Mouse (Mus musculus) liver, embryonic 14.5 days (tissue): Measurements from ENCODE around the gene Mfap1b. TPM values are rescaled to one million over a fixed set of nuclear protein-coding genes. Genes with fewer than 3 reads are reported as not detected.

ENCODE experiments used
- ATAC-seq: fragments of 200-750 bp; cut with Nextera tagmentation; 2 replicates; pipeline ENCODE4 v1.8.0; 2017; ENCODE audit warnings: moderate number of reproducible peaks, mild to moderate bottlenecking, moderate library complexity; ENCODE audit not compliant: insufficient read depth
- DNase-seq, 3 experiments: peaks; one replicate each; pipeline ENCODE4 v3.0.0-alpha.2; 2012 to 2013; ENCODE audit warnings: low read depth in 3 of 3, low spot score in 3 of 3
- H3K27ac ChIP-seq: fragments of 300-500 bp; sonication (generic); 2 replicates; pipeline ENCODE4 v1.5.1; 2014; ENCODE audit warnings: moderate library complexity, mild to moderate bottlenecking, control low read depth, inconsistent platforms
- H3K27me3 ChIP-seq: fragments of 300-500 bp; sonication (generic); 2 replicates; pipeline ENCODE4 v1.6.1; 2014; ENCODE audit warnings: mild to moderate bottlenecking, low read length, moderate library complexity; ENCODE audit not compliant: control insufficient read depth, insufficient read depth
- H3K36me3 ChIP-seq: fragments of 300-500 bp; sonication (generic); replicated peaks from 2 replicates; pipeline ENCODE4 v1.6.1; 2014; ENCODE audit warnings: low read depth; ENCODE audit not compliant: control insufficient read depth, insufficient read depth
- H3K4me1 ChIP-seq, 2 experiments: fragments of 200-500 bp in 1 of 2; fragments of 300-500 bp in 1 of 2; sonication (generic) in 1 of 2; replicated peaks; 2 replicates each; pipeline ENCODE4 v1.6.1; 2012 to 2014; ENCODE audit warnings: antibody characterized with exemption in 1 of 2, inconsistent platforms in 1 of 2, low read length in 1 of 2; ENCODE audit not compliant: control insufficient read depth in 2 of 2, insufficient read depth in 2 of 2
- H3K4me2 ChIP-seq: fragments of 300-500 bp; sonication (generic); 2 replicates; pipeline ENCODE4 v1.6.1; 2014; ENCODE audit warnings: low read depth, mild to moderate bottlenecking, control low read depth, moderate library complexity
- H3K4me3 ChIP-seq, 2 experiments: fragments of 200-500 bp in 1 of 2; fragments of 300-500 bp in 1 of 2; sonication (generic) in 1 of 2; 2 replicates each; pipeline ENCODE4 v1.5.1; 2012 to 2014; ENCODE audit warnings: low read depth in 2 of 2, low read length in 2 of 2, mild to moderate bottlenecking in 2 of 2, control low read depth in 1 of 2, inconsistent platforms in 1 of 2, moderate library complexity in 1 of 2; ENCODE audit not compliant: insufficient read depth in 1 of 2
- H3K9ac ChIP-seq: fragments of 300-500 bp; sonication (generic); replicated peaks from 2 replicates; pipeline ENCODE4 v1.6.1; 2014; ENCODE audit warnings: mild to moderate bottlenecking, control low read depth, moderate library complexity
- H3K9me3 ChIP-seq: fragments of 300-500 bp; sonication (generic); 2 replicates; pipeline ENCODE4 v1.6.1; 2016; ENCODE audit warnings: low read length, mixed read lengths; ENCODE audit not compliant: control insufficient read depth
- CTCF ChIP-seq: IDR thresholded peaks from 2 replicates; pipeline ENCODE4 v1.5.1; 2016; ENCODE audit warnings: antibody characterized with exemption, low read depth, control low read depth
- EP300 ChIP-seq: IDR thresholded peaks from 2 replicates; pipeline ENCODE4 v1.6.1; 2016; ENCODE audit warnings: antibody characterized with exemption, low read depth
- WGBS: fragments of 180-500 bp; shearing (Covaris S2); extraction: QIAGEN DNeasy Blood & Tissue Kit; methylation state at CpG from one replicate; pipeline ENCODE4 v1.1.7; 2014; ENCODE audit not compliant: insufficient replicate concordance; 5-methylcytosine and 5-hydroxymethylcytosine counted together
- polyA plus RNA-seq, 2 experiments: library from polyadenylated mRNA; depleted of rRNA in 1 of 2; stranded (reverse) in 1 of 2; unstranded in 1 of 2; fragments of >200 nt; fragmentation: Nextera tagmentation in 1 of 2; extraction: Ambion mirVana in 1 of 2; gene quantifications; 2 replicates each; pipeline versions ENCODE4 v1.2.1 to v1.2.3; 2012 to 2014

Mfap1b gene
- polyA plus RNA-seq, 2 experiments = 8.7 to 20.1 TPM

DNA sequence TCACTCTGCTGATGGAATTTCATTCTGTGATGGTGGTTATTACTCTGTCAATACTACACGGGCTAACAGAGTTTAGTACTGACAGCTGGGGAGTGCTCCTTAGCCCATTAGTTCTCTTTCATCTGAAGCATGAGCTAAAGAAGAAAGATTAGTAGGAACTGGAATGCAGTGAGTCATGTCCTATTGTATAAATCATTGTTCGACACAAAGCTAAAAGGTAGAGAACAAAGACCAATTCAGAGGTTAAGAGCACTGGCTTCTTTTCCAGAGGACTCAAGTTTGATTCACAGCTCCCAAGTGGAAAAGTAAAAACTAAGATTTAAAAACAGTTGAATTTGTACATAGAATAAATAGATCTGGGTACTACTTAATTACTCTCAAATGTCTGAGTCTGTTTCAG is 13.8 kb downstream of the Mfap1b start:
- peaks cover 11% of the 10 kb centered on the region for H3K36me3 ChIP-seq
- no peak overlapping the region for H3K9ac ChIP-seq
- WGBS = 64% methylated on average over 2 of the region's 2 CpGs
- ATAC-seq (no peak), DNase-seq (no peak)
- H3K4me3 ChIP-seq = no peak overlapping the region
- H3K4me1 ChIP-seq = peaks cover 10 to 11% of the 10 kb centered on the region in 2 experiments
- no peaks in the 10 kb centered on the region for H3K27me3 ChIP-seq
- no peak overlapping the region for H3K4me2 ChIP-seq
- H3K27ac ChIP-seq = no peak overlapping the region
- no peaks in the 10 kb centered on the region for H3K9me3 ChIP-seq
- TF ChIP-seq CTCF (no peak), EP300 (no peak)

DNA sequence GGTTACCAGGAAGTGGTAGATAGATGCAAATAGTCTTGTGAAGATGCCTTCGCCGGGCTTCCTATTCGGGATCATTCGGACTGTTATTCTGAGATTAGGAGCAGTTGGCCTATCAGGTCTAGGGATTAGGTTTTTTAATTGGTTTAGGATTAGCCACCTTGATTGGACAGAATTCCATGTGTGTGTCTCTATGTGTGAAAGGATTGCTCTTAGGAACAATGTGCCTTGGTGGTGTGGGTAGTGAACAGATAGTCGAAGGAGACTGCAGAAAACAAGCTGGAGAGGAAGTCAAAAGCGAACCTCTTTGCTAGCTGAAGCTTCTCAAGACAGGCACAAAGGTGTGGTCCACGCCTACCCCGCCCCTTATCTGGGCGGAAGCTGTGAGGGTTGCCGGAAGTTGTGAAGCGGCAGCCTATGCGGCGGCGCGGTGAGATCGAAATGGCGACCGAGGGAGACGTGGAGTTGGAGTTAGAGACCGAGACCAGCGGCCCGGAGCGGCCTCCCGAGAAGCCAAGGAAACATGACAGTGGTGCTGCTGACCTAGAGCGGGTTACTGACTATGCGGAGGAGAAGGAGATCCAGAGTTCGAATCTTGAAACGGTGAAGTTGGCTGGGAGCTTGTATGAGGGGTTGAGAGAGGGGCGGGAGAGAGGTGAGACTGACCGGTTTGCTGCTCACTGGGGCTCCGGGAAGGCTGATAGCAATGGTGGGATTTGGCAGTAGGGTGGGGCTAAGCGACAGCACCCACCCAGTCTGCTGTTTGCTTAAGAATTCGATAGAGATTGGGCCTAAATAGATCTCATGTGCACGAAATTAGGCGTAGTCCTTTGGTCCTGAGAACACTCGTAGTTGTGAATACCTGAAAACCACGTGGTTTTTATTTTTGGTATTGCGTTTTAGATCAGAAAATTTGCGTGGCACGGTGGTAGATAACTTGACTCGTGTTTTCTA is 16.9 kb downstream of the Mfap1b start, which contains the start of gene Serinc4:
Gene Serinc4, minus strand, starts transcription at position 90 of the 951 bp plus-strand sequence.
- Histone ChIP-seq H3K36me3 (peaks cover 21% of the 10 kb centered on the region), H3K9me3 (no peaks in the 10 kb centered on the region), H3K4me1 (peaks cover 10 to 11% of the 10 kb centered on the region in 2 experiments), H3K4me2 (peak within 1 kb of the TSS; percentile 80), H3K4me3 (peak within 1 kb of the TSS; percentile 60 to 92), H3K27me3 (no peaks in the 10 kb centered on the region), H3K27ac (peak within 1 kb of the TSS; percentile 54), H3K9ac (peak within 1 kb of the TSS; percentile 67)
- peak; percentile 80 to 89 (median 84) for DNase-seq
- peak; percentile 96 for ATAC-seq
- TF ChIP-seq EP300 (no peak), CTCF (no peak)
- 1% methylated on average over 41 of the region's 41 CpGs for WGBS

DNA sequence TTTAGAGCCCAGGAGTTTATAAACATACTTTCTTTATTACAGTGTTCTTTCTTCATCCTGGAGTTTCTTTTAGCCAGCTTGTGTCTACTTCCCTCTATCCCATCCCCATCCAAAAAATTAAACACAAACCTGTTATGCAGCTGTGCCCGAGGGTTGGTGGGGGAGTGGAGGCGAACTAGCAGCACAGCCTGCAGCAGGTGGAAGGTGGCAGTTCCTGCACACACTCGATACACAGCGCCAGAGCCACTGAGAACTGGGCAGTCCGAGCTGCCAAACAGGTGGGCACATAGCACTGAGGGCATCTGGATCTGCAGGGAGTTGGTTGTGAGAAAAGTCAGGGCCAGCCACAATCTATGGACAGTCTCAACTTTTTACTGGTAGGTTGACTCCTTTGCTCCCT is 18.3 kb downstream of the Mfap1b start:
- 68% methylated on average over 5 of the region's 5 CpGs for WGBS
- Histone ChIP-seq H3K9ac (no peak overlapping the region), H3K27ac (no peak overlapping the region)

DNA sequence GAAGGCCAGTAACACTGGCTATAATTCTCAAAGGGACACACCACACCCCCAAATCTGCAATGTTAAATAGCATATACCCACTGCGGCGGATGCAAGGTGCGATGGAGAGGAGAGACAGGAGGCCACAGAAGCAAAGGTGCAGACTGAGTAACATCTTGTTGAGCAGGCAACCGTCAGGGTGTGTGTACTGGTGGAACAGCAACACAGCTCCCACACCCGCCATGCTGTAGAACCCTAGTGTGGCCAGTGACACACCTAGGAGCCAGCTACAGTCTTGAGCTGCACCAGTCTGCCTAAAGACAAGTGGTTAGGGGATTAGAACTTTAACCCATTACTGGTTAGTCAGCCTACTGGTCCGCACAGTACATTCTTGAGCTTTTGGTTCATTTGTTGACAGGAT is 19.9 kb downstream of the Mfap1b start:
- Histone ChIP-seq H3K4me3 (no peak overlapping the region), H3K27ac (no peak overlapping the region), H3K4me2 (no peak overlapping the region), H3K4me1 (peaks cover 13 to 19% of the 10 kb centered on the region in 2 experiments), H3K9ac (no peak overlapping the region), H3K9me3 (no peaks in the 10 kb centered on the region), H3K36me3 (peaks cover 20% of the 10 kb centered on the region), H3K27me3 (no peaks in the 10 kb centered on the region)
- ATAC-seq (no peak), DNase-seq (no peak)
- 79% methylated on average over 6 of the region's 6 CpGs for WGBS
- TF ChIP-seq EP300 (no peak), CTCF (no peak)

More for the DNA sequence above, 18.3 kb downstream of the Mfap1b start:
- no peak for DNase-seq
- Histone ChIP-seq H3K4me2 (no peak overlapping the region), H3K4me3 (no peak overlapping the region), H3K9me3 (no peaks in the 10 kb centered on the region), H3K4me1 (peaks cover 11 to 15% of the 10 kb centered on the region in 2 experiments), H3K27me3 (no peaks in the 10 kb centered on the region), H3K36me3 (peaks cover 24% of the 10 kb centered on the region)
- TF ChIP-seq CTCF (no peak), EP300 (no peak)
- ATAC-seq = no peak

DNA sequence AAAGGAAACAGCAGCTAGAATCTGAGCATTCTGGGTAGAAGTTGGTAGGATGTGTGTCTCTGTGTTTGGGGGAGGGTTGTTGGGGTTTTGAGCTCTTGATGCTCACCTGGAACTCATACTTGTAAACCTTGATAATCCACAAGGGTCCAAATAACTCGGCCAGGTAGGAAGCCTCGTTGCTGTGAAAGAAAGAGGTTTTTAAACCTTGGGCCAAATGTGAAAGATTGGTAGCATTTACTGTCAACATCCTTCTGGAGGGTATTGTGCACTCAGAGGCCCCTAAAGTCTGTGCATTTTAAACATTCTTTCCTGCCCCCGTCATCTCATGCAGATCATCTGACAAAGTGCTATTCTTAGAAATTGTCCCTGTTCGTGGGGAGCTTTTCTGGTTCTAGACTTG is 20.9 kb downstream of the Mfap1b start, which contains the start of gene Hypk:
Gene Hypk, plus strand, starts transcription at position 301 of the 400 bp plus-strand sequence.
- no peaks in the 10 kb centered on the region for H3K27me3 ChIP-seq
- no peak within 1 kb of the TSS for H3K27ac ChIP-seq
- peaks cover 15% of the 10 kb centered on the region for H3K36me3 ChIP-seq
- peaks cover 15 to 23% of the 10 kb centered on the region in 2 experiments for H3K4me1 ChIP-seq
- ATAC-seq = no peak
- H3K9ac ChIP-seq = no peak within 1 kb of the TSS
- TF ChIP-seq CTCF = no peak
- TF ChIP-seq EP300 = no peak
- H3K4me2 ChIP-seq = no peak within 1 kb of the TSS
- DNase-seq = no peak
- no peaks in the 10 kb centered on the region for H3K9me3 ChIP-seq
- 64% methylated on average over 4 of the region's 4 CpGs for WGBS
- no peak within 1 kb of the TSS for H3K4me3 ChIP-seq
